Mouse (Mus musculus): ENCODE data around the gene Gm28051.

Gene Gm28051

GRCm38 (mm10) chr12:102705216-102705871, 52.2 kb downstream of the Gm28051 start:
- DNase-seq = peak; percentile 78 to 89

- peak; percentile 50 to 63 for DNase-seq
These were observed 52.9 kb downstream of the Gm28051 start, which contains the start of gene Itpk1 for GRCm38 (mm10) chr12:102704457-102705198. TSS of gene Itpk1 (minus strand) at chr12:102704930.

DNA sequence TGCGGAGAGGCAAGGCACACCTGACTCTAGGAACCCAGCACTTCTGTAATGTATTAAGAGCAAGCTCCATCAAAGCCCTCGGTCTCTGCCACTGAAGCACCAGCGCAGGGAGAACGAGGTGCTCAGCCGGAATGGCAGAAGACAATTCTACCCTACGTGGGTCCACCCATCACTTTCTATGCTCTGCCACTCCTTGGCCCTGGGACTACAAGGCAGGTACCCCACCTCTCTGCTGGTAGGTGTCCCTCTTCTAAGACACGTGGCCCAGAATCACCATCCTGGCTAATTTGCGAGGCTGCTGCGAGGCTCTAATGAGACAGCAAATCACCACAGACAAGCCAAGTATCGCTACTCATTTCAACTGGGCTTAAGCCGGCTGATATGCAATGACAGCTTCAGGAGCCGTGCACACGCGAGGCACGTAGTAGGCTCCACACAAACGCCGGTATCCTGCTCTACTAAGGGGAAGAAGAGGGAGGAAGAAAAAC, 53.6 kb downstream of the Gm28051 start:
- no peak for DNase-seq

- DNase-seq = no peak
These were observed 54.1 kb downstream of the Gm28051 start for GRCm38 (mm10) chr12:102703441-102703840.

DNA sequence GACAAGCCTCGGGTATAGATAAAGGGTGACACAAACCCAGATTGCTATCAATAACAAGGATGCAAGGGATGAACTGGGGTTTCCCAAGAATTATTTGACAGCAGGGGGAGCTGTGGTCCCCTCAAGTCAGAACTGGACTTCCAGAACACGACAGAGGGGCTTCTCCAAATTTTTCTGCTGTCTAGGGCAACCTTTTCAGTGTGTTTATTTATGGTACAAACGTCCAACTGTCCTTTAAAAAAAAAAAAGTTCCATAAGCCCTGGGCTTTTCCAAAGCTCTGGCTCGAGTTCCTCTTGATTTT, 54.5 kb downstream of the Gm28051 start:
- DNase-seq = no peak

- peak; percentile 33 to 84 for DNase-seq
These were observed 55.0 kb downstream of the Gm28051 start for GRCm38 (mm10) chr12:102702356-102703110.

DNA sequence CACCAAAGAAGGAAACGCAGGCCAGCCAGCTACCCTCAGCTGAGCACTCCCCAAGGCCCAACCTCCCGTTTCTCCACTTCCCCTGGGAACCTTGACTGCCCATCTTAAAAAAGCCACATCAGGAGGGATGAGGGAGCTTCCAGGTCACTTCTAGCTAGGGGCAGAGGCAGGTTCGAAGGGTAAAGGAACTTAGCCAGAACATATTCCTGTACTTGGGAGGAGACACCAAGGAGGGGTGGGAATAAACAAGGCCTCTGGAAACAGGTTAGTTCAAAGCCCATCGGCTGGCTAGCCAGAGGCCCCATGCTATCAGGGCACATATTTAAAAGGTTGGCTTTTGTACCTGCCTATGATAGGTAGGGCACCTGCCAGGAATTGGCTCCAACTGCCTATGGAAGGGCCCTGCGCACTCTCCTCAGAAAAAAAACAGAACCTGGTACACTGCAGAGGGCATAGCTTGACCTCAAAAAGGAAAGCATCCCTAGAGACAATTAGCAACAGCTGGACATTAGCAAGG, 55.8 kb downstream of the Gm28051 start:
- DNase-seq = no peak

DNA sequence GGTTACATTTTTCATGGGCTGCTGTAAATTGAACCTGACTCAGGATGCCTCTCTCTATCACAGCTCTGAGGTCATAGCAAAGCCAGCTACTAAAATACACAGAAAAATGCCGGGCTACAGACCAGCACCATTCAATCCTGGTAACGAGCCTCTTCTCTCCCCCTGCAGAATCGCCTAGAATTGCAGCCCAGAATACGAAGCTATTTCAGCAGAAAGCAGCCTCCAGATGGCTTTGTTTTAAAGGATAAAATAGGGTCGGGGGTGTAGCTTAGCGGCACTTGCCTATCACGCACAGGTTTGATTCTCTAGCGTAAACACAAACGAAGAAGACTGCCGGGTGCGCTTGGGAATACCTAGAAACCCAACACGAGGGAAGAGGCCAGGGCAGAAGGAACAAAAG, 57.1 kb downstream of the Gm28051 start:
- no peak for DNase-seq

- no peak for DNase-seq
These were observed 58.4 kb downstream of the Gm28051 start for GRCm38 (mm10) chr12:102699156-102699555.

- DNase-seq = no peak
These were observed 59.4 kb downstream of the Gm28051 start for GRCm38 (mm10) chr12:102698089-102698684.

GRCm38 (mm10) chr12:102697381-102697780, 60.2 kb downstream of the Gm28051 start:
- DNase-seq = no peak

- DNase-seq = no peak
These were observed 60.8 kb downstream of the Gm28051 start for GRCm38 (mm10) chr12:102696635-102697354.

GRCm38 (mm10) chr12:102695369-102696239, 62.0 kb downstream of the Gm28051 start:
- no peak for DNase-seq

- no peak for DNase-seq
These were observed 65.8 kb downstream of the Gm28051 start for GRCm38 (mm10) chr12:102691761-102692160.

- peak in 1 of 2 experiments; percentile 36 for DNase-seq
These were observed 66.4 kb downstream of the Gm28051 start for GRCm38 (mm10) chr12:102691180-102691579.

- DNase-seq = peak; percentile 45 to 53
These were observed 67.6 kb downstream of the Gm28051 start for GRCm38 (mm10) chr12:102689773-102690563.

DNA sequence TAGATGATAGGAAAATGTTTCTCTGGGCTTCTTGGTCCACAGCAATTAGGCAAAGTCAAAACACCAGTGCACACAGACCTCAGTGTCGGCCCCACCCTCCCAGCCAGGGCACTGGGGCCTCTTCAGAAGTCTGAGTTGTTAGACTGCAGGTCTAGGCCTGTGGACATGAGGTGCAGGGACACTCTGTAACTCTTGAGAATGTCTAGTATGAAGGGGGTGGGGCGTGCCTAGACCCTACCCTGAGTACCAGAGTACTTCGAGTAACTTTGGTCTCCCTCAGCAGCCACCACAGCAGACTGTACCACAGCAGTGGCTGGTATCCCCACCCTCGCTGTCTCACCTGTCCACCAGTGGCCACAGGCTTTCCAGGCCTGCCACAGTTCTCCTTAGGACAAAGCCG, 71.2 kb downstream of the Gm28051 start:
- DNase-seq = no peak

DNA sequence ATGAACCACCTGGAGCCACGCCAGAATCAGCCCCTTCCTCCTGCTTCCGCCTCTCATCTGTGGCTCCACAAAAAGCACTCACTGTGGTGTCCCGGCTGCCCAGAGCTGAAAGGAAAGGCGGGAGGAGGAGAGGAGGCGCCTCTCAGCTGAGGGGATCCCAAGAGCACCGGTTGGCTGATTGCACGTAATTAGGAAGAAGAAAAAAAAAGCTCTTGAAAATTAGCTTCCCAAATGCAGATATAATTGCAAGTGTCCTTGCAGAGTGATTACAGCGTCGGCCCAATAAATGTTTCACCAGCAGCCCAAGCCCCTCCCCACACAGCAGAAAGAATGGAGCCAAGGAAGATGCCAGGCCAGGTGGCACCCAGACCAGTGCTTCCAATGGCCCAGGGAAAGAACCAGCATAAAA, 72.0 kb downstream of the Gm28051 start:
- DNase-seq = no peak

DNA sequence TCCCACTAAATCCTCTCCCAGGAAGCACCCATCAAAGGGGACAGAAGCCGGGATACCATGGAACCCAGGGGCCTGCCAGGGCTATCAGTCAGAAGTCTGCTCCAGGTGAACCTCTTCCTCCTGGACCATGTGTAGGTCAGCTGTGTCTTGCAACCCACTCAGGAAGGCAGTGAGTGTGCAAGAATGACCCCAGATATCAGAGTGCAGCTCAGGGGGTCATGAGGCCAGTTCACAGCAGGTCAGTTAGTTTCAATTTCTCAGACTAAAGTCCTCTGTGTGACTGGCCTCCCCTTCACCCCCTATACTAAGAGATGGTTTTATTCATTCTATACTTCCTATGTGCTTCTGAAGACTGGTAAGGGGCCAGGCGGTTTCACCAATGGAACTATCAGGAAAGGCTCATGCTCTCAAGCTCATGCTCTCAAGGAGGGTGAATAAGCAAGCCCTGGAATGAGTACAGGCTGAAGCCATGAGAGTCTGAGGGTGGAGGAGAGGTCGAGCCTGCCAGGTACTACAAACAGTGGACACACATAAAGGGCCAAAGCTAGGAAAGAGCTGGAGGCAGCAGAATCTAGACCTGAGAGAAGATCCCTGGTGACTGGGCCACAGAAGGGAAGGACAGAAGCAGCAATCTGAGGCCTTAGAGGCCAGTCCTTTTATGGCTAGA, 72.7 kb downstream of the Gm28051 start:
- no peak for DNase-seq

DNA sequence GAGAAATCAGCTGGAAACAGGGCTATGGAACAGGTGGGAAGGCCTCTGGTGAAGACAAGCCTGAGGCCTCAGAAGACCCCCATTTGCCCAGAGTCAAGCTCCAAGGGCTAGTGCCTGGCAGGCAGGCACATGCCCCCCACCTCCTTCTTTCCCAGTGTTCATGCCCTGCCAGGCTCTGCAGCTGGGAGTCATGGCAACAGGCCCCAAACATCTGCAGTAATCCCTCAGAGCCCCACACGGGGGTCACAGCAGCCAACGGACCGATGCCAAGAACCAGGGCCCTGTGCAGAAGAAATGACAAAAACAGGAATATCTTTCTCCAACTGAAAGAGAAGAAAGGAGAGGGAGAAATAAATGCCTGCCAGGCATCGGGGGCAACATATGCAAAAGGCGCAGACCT, 73.6 kb downstream of the Gm28051 start:
- DNase-seq = no peak

All from spleen, adult 18-20 months (tissue).